Mouse (Mus musculus) myocyte (in vitro differentiated cells): Measurements from ENCODE around the gene Rac2. TPM values are rescaled to one million over a fixed set of nuclear protein-coding genes. Genes with fewer than 3 reads are reported as not detected.

Experiments used
- H3K27me3 ChIP-seq: one replicate; pipeline ENCODE4 v1.6.1; 2011; ENCODE audit not compliant: control insufficient read depth, insufficient read depth, insufficient read length
- H3K36me3 ChIP-seq: one replicate; pipeline ENCODE4 v1.6.1; 2011; ENCODE audit not compliant: control insufficient read depth, insufficient read depth
- H3K4me2 ChIP-seq: one replicate; pipeline ENCODE4 v1.6.1; 2011; ENCODE audit warnings: low read depth, control low read depth
- H3K4me3 ChIP-seq: one replicate; pipeline ENCODE4 v1.5.1; 2011; ENCODE audit warnings: mild to moderate bottlenecking, control low read depth, moderate library complexity
- H3K79me2 ChIP-seq: one replicate; pipeline ENCODE4 v1.6.1; 2011; ENCODE audit not compliant: control insufficient read depth, insufficient read depth
- H3ac ChIP-seq: one replicate; pipeline ENCODE4 v1.6.1; 2011; ENCODE audit not compliant: control insufficient read depth, insufficient read length
- CEBPB ChIP-seq: IDR thresholded peaks from 2 replicates; pipeline ENCODE4 v1.6.1; 2011; ENCODE audit warnings: mild to moderate bottlenecking, moderate library complexity; ENCODE audit not compliant: poor library complexity, insufficient read depth, severe bottlenecking
- E2F4 ChIP-seq: IDR thresholded peaks from one replicate; pipeline ENCODE4 v1.6.1; 2011; ENCODE audit warnings: mild to moderate bottlenecking, control low read depth, moderate library complexity; ENCODE audit not compliant: insufficient read depth
- MAX ChIP-seq: IDR thresholded peaks from one replicate; pipeline ENCODE4 v1.6.1; 2011; ENCODE audit warnings: low read depth, mild to moderate bottlenecking, control low read depth
- MYOD1 ChIP-seq, 3 experiments: IDR thresholded peaks; one replicate each; pipeline ENCODE4 v1.6.1; 2011; ENCODE audit warnings: control low read depth in 2 of 3, low read depth in 2 of 3, mild to moderate bottlenecking in 2 of 3, moderate library complexity in 1 of 3; ENCODE audit not compliant: insufficient read length in 2 of 3, control insufficient read depth in 1 of 3
- MYOG ChIP-seq, 3 experiments: IDR thresholded peaks; one replicate each; pipeline ENCODE4 v1.6.1; 2011; ENCODE audit warnings: control low read depth in 2 of 3, low read depth in 2 of 3, mild to moderate bottlenecking in 2 of 3; ENCODE audit not compliant: insufficient read length in 2 of 3, control insufficient read depth in 1 of 3, insufficient read depth in 1 of 3
- POLR2A ChIP-seq: IDR thresholded peaks from one replicate; pipeline ENCODE4 v1.6.1; 2011; ENCODE audit warnings: low read depth, mild to moderate bottlenecking, control low read depth, moderate library complexity; ENCODE audit not compliant: insufficient read length
- POLR2AphosphoS2 ChIP-seq: IDR thresholded peaks from one replicate; pipeline ENCODE4 v1.6.1; 2011; ENCODE audit warnings: low read depth, control low read depth; ENCODE audit not compliant: insufficient read length
- REST ChIP-seq: IDR thresholded peaks from one replicate; pipeline ENCODE4 v1.6.1; 2011; ENCODE audit warnings: mild to moderate bottlenecking, control low read depth, moderate library complexity; ENCODE audit not compliant: insufficient read depth, insufficient read length
- SRF ChIP-seq: IDR thresholded peaks from one replicate; pipeline ENCODE4 v1.6.1; 2011; ENCODE audit warnings: low read depth; ENCODE audit not compliant: control insufficient read depth, insufficient read length
- TCF12 ChIP-seq: IDR thresholded peaks from one replicate; pipeline ENCODE4 v1.6.1; 2011; ENCODE audit warnings: mild to moderate bottlenecking, control low read depth; ENCODE audit not compliant: poor library complexity, insufficient read depth, severe bottlenecking
- TCF3 ChIP-seq: IDR thresholded peaks from one replicate; pipeline ENCODE4 v1.6.1; 2011; ENCODE audit warnings: low read depth, control low read depth; ENCODE audit not compliant: insufficient read length
- USF1 ChIP-seq: IDR thresholded peaks from one replicate; pipeline ENCODE4 v1.6.1; 2011; ENCODE audit warnings: low read depth, mild to moderate bottlenecking, control low read depth, moderate library complexity
- polyA plus RNA-seq: library from polyadenylated mRNA; unstranded; fragments of >200 nt; fragmentation: generic; extraction: Trizol; gene quantifications from one replicate; pipeline ENCODE4 v1.2.1, GENCODE M21; 2012; ENCODE audit warnings: missing spikeins

Gene Rac2
- polyA plus RNA-seq, 1 experiment = not detected

- H3K36me3 ChIP-seq = no peaks in the 10 kb centered on the region
- no peaks in the 10 kb centered on the region for H3K27me3 ChIP-seq
- peak overlapping the region; percentile 9 for H3ac ChIP-seq
- peak overlapping the region; percentile 93 for H3K4me2 ChIP-seq
- TF ChIP-seq POLR2A = peak; percentile 14
- TF ChIP-seq USF1 = peak; percentile 94
- no peak for TF ChIP-seq TCF12
- peak overlapping the region; percentile 62 for H3K4me3 ChIP-seq
- peaks cover 22% of the 10 kb centered on the region for H3K79me2 ChIP-seq
These were observed 43.7 kb downstream of the Rac2 start for GRCm38 (mm10) chr15:78528726-78529411.

- Histone ChIP-seq H3K79me2 (peaks cover 22% of the 10 kb centered on the region), H3ac (no peak overlapping the region), H3K4me2 (peak overlapping the region; percentile 93), H3K4me3 (peak overlapping the region; percentile 62), H3K27me3 (no peaks in the 10 kb centered on the region), H3K36me3 (no peaks in the 10 kb centered on the region)
- peak; percentile 66 for TF ChIP-seq E2F4
- TF ChIP-seq POLR2A = no peak
These were observed 44.6 kb downstream of the Rac2 start for GRCm38 (mm10) chr15:78527973-78528372.

- Histone ChIP-seq H3K36me3 (no peaks in the 10 kb centered on the region), H3K4me3 (no peak overlapping the region)
- no peak for TF ChIP-seq MYOG (IDR thresholded peaks at IDR 0.05; ENCODE audit: control insufficient read depth in 1 of 3, insufficient read depth in 1 of 3, insufficient read length in 2 of 3, low read depth in 2 of 3)
- no peak for TF ChIP-seq POLR2A
- no peak for TF ChIP-seq TCF12
- no peak for TF ChIP-seq REST
- no peak for TF ChIP-seq TCF3
- no peak for TF ChIP-seq MYOD1 (IDR thresholded peaks at IDR 0.05; ENCODE audit: control insufficient read depth in 1 of 3, insufficient read length in 2 of 3, low read depth in 2 of 3)
- TF ChIP-seq USF1 = no peak
- no peak for TF ChIP-seq SRF
These were observed 48.4 kb downstream of the Rac2 start for GRCm38 (mm10) chr15:78524163-78524562.

GRCm38 (mm10) chr15:78521892-78522291 is 50.7 kb downstream of the Rac2 start:
- no peak for TF ChIP-seq POLR2A
- peak; percentile 32 for TF ChIP-seq POLR2AphosphoS2
- Histone ChIP-seq H3K4me2 (no peak overlapping the region), H3K79me2 (no peaks in the 10 kb centered on the region), H3K36me3 (no peaks in the 10 kb centered on the region), H3ac (no peak overlapping the region), H3K4me3 (no peak overlapping the region), H3K27me3 (no peaks in the 10 kb centered on the region)

More at GRCm38 (mm10) chr15:78524163-78524562, 48.4 kb downstream of the Rac2 start:
- no peak overlapping the region for H3ac ChIP-seq
- H3K27me3 ChIP-seq = no peaks in the 10 kb centered on the region
- no peak overlapping the region for H3K4me2 ChIP-seq
- H3K79me2 ChIP-seq = peaks cover 19% of the 10 kb centered on the region

- Histone ChIP-seq H3K79me2 (no peaks in the 10 kb centered on the region), H3K27me3 (no peaks in the 10 kb centered on the region), H3K36me3 (no peaks in the 10 kb centered on the region), H3K4me2 (no peak overlapping the region), H3ac (no peak overlapping the region), H3K4me3 (no peak overlapping the region)
- TF ChIP-seq MYOG (IDR thresholded peaks at IDR 0.05; ENCODE audit: control insufficient read depth in 1 of 3, insufficient read depth in 1 of 3, insufficient read length in 2 of 3, low read depth in 2 of 3) (no peak), TCF12 (no peak), MAX (no peak), MYOD1 (IDR thresholded peaks at IDR 0.05; ENCODE audit: control insufficient read depth in 1 of 3, insufficient read length in 2 of 3, low read depth in 2 of 3) (no peak), POLR2AphosphoS2 (no peak), POLR2A (no peak), TCF3 (no peak), E2F4 (no peak), REST (no peak), USF1 (no peak), CEBPB (no peak), SRF (no peak)
These were observed 51.3 kb downstream of the Rac2 start for GRCm38 (mm10) chr15:78521331-78521730.

GRCm38 (mm10) chr15:78520112-78520715 is 52.4 kb downstream of the Rac2 start:
- Histone ChIP-seq H3K36me3 (no peaks in the 10 kb centered on the region), H3ac (no peak overlapping the region), H3K79me2 (no peaks in the 10 kb centered on the region), H3K27me3 (no peaks in the 10 kb centered on the region), H3K4me3 (no peak overlapping the region), H3K4me2 (no peak overlapping the region)
- TF ChIP-seq POLR2AphosphoS2 = peak; percentile 46
- no peak for TF ChIP-seq USF1
- no peak for TF ChIP-seq MAX
